Mouse (Mus musculus): ENCODE measurements around the gene Aifm2.

Gene Aifm2

DNA sequence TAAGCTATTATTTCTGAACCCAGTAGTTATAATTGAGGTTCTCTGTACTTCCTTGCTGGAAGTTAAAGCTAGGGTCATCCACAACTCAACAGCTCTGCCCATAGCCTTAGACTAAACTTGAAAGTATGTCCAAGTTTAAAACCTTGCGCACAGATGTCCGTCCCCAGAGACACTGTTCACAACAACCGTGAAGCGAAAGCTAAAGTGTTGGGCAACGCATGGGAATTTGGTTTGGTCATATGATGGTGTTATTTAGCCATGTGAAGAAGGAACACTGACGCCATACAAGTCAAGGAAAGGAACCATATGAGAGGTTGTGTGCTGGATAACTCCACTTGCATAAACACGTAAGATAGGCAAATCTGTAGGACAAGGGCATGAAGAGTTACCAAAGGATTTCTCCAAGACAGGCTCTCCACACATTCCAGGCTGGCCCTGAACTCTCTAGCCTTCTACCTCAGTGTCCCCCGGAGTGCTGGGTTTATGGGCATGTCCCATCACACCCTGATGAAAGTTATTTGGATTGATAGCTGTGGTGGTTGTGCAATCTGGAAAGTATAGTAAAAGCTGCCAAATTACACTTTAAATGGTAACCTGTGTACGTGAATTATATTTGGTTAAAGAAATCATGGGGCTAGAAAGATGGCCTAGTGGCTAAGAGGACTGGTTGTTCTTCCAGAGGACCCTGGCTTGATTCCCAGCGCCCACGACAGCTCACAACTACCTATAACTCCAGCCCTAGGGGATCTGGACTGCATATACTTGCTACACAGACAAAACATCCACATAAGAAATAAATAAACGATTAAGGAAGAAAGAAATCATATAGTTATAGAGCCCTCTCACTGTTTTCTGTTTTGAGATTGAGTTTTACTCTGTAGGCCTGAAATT lies 2.6 kb downstream of the Aifm2 start:
- DNase-seq, result no peak

DNA sequence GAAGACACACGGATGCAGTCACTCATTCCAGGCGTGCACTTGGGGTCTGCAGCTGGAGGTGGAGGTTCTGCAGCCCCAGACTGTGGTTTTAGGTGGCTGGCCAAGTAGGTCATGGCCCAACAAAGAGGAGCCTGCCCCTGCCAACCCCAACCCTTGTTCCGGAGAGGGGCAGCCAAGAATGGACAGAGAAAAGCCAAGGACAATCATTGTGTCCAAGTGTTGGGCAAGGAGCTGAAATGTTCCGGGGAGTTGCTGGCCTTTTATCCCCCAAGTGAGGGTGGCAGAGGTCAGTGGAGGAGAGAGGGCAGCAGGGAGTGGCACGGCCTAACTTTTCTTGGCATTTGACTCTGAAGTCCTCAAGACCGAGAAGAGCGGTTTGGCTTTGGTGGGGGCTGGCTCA lies 5.3 kb downstream of the Aifm2 start:
- DNase-seq, result no peak

DNA sequence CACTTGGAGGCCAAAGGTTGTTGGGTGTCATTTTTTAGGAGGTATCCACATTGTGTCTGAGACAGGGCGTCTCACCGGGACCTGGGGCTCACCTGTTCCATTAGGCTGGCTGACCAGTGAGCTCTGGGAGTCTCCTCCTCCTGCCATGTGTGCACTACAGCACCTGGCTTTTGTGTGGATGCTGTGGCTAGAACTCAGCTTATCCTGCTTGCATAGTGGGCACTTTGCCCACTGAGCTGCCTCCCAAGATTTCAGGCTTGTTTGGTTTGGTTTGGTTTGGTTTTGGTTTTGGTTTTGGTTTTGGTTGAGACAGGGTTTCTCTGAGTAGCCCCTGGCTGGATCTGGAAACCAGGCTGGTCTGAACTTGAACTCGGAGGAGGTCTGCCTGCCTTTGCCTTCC lies 7.2 kb downstream of the Aifm2 start:
- DNase-seq, result no peak

DNA sequence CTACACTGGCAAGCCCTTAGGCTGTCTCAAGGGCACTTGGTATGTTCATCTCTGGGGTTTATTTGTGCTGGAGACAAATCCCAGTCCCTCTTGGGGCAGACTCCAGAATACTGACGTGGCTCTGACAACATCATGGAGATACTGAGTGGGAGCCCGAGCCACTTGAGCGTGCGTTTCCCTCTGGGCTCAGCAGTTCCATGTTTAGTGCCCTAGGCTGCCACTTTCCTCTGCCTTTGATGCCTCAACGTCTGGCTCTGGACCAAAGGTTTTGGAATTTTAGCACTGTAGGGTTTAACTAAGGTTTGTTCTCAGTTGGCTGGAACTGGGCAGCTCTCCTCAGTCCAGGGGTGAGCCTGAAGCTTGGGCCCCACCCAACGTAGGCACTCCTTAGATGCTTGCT lies 8.2 kb downstream of the Aifm2 start:
- no peak for DNase-seq

DNA sequence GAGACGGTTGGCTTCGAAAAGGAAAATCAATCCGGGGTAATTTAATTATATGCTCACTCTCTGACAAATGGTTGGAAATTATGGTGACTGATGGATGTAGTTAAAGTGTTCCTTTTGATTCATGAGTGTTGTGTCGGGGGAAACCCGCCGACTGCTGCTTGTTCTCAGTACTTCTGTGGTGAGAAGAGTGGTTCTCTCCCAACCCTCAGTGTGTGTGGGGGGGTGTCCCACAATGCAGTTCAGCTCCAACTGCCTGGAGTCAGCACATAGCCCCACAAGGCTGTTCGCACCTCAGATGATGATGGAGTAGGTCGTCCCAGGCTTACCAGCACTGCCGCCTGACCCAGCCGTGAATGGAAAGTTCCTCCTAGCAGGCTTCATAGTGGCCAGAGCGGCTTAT lies 14.1 kb downstream of the Aifm2 start:
- DNase-seq, result no peak

DNA sequence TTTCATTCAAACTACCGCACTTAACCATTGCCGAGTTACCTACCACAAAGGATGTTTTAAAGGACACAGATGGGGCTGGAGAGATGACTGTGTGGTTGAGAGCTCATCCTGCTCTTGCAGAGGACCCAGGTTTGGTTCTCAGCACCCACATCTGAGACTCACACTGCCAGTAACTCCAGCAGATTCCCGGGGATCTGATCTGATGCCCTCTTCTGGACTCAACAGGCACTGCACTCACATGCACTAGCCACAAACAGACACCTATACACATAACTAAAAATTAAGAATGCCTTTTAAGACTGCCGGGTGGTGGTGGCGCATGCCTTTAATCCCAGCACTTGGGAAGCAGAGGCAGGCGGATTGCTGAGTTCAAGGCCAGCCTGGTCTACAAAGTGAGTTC lies 15.1 kb downstream of the Aifm2 start:
- DNase-seq, result no peak

DNA sequence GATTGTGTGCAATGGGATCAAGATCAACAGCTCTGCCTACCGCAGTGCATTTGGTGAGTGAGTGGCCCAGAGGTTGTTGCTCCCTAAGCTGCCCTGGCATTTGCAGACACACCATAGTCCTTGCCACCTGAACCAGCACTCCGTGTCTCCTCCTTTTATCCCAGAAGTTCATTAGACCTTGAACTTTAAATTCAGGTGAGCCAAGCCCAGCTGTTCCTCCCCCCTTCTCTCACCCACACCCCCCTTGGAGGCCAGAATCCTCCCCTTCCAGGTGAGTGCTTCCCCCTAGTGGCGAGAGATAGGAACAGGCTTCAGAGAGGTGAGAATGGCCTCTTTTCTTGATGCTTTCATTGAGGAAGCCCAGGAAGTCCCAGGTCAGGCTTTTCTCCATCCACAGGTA lies 19.3 kb downstream of the Aifm2 start:
- DNase-seq, result peak; percentile 47

DNA sequence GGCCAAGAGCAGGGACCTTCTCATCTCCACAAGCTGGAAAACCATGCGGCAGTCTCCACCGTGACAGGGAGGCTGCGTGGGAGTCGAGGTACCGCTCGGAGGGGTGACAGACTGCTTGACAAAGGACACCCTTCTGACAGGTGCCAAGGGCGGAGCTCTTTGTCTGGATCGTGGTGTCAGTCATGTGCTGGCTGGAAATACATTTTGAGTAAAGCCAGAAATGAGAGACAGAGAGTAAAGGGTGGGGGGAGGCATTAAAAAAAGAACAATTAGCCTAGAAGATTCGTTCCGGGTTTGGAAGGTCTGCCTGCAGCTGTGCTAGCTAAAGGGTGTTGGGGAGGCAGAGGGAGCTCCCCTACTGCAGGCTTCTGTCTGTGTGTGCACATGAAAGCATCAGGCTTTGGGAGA lies 21.6 kb downstream of the Aifm2 start:
- no peak for DNase-seq

DNA sequence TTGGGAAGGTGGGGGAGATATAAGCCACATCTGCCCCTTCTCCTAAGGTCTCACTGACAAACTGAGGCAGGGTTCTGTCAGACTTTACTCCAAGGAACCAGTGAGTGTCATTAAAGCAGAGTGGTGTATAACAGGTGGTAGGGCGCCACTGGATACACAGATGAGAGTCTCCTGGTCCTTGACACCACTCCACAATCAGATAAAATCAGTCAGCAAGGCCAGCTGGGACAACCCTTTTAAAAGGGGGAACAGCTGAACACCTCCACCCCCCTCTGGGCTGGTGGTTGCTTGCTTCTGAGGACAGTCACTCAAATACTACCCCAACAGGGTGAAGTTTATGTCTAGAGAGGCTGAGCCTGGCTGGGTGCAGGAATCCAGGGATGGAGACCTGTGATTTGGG lies 22.5 kb downstream of the Aifm2 start:
- no peak for DNase-seq

DNA sequence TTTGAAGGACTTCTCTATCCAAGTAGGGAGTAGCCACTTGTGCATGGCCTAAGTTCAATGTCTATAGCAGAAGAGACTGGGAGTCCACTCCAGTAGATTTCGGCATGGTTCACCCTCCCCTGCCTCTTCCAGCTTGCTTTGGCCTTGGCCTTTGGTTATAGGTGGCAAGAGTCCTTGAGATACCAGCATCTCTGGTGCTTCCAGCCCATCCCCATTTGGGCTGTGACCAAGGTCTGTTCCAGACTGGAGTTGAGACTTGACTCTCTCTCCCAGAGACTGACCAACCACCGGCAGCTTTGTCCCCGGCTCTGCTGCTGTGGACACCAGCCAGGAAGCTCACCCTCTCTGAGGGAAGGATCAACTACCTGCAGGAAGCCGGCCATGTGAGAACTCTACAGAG lies 23.1 kb downstream of the Aifm2 start:
- DNase-seq, result no peak

DNA sequence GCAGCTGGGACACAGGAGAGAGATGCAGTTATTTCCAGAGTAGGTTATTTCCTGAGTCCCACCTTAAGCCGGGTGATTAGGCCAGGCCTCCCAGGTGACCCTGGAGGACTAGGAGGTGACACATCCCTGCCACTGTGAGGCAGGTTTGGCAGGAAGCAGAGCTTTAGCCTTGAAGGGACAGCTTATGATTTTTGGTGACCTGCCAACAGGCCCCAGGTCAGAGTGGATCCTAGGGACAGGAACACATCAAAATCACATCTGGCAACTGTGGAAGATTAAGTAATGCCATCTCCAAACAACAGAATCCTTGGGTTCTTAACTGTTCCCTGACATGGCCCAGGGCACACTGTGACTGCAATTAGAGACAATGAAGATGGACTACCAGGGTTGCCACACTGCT lies 26.2 kb downstream of the Aifm2 start:
- DNase-seq, result no peak

DNA sequence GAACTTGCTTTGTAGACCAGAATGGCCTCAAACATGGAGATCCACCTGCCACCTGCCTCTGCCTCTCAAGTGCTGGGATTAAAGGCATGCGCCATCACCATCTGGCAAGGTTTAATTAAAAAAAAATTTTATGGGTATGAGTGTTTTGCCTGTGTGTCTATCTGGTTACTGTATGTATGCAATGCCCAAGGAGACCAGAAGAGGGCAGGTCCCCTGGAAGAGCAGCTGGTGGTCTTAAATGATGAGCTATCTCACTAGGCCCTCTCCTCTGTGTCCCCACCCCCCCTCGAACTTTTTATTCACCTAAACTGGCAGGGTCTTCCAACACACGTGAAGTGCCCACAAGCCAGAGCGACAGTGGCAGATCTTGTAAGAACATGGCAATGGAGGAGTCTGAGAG lies 26.8 kb downstream of the Aifm2 start:
- no peak for DNase-seq

DNA sequence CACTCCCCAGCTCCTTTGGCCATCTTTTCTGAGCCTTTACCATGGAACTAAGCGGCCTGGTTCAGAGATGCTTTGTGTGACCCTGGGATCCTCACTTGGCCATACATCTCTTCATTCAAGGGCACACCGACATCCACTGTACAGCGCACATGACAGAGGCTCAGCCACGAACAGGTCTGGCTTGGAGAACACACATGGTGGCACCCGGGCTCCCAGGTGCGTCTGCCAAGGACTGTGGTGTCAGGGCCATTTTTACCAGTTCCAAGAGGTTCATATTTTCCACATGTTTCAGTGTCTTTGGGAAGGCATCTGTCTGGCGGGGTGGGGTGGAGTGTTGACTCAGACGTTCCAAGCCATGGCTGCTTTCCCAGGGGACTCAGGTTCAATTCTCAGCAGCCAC lies 27.3 kb downstream of the Aifm2 start:
- no peak for DNase-seq

DNA sequence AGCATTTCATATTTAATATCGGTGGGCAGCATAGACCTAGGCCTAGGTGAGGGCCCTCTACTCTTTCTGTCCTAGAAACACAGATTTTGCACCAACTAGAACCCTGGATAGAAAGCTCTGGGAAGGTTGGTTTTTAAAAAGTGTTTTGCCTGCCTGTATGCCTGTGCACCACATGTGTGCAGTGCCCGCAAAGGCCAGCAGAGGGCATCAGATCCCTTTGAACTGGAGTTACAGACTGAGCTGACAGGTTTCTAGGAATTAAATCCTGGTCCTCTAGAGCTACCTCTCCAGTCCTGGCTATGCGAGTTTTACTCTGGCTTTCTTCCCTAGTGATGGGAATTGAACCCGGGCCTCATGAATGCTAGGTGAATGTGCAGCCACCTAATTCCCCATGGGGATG lies 30.1 kb downstream of the Aifm2 start:
- DNase-seq, result peak; percentile 66

DNA sequence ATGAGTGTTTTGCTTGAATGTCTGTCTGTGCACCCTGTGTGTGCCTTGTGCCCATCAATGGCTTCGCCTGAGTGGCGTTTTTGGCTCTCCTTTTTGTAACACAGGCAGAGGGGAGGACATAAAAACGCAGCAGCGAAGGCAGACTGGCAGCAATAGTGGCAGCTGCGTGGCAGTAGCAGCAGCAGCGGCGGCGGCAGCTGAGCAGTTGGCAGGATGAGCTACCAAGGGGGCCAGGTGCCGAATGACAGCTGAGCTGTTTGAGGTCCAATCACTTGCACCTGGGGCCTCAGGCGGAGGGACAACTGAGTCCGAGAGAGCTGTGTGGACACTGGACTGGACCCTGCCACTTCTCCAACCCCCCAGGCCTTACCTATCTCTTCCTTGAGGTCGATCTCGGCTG lies 32.2 kb downstream of the Aifm2 start:
- no peak for DNase-seq

DNA sequence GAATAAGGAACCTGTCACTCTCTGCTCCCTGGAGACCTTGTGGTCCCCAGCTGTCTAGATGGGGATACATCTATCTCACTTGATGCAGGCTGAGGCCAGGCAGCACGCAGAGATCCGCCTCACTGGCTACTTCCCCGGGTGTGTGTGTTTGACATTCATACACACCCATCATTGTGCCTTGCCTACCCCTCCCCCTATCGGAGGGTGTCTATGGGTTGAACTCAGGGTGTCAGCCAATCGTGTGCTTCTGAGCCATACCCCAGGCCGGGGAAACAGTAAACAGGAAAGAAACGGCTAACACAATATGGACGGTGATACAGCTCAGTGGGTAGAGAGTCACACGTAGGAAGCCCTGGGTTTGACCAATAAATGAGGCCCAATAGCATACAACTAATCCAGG lies 35.0 kb downstream of the Aifm2 start:
- DNase-seq, result no peak

DNA sequence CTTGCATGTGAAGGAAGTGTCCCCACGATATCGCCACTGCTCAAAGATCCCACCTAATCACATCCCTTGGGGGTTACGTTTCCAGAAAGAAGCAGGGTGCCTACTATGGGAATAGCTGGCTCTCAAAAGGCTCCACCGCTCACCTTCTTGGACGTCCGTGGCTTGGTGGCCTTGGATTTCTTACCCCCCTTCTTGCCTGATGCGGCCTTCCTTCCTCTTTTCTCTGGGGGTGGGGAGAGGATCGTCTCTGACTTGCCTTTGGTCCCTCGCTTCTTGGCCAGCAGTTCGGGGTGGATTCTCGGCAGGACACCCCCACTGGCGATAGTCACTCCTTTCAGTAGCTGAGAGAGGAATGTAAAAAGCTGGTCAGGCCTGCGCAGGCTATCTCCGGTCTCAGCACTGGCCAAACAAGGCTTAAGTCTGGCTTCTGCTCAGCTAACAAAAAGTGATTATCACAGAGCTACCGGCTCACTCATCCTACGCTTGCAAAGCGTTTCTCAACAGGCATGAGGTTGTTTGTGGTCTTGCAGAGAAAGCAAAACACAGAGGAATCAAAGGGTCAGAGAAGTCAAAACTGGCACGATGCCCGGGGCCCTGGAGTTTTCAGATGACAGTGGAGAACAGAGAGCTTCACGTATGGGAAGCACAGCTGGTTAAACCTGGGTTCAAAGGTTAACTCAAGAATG lies 36.6 kb downstream of the Aifm2 start:
- no peak for DNase-seq

DNA sequence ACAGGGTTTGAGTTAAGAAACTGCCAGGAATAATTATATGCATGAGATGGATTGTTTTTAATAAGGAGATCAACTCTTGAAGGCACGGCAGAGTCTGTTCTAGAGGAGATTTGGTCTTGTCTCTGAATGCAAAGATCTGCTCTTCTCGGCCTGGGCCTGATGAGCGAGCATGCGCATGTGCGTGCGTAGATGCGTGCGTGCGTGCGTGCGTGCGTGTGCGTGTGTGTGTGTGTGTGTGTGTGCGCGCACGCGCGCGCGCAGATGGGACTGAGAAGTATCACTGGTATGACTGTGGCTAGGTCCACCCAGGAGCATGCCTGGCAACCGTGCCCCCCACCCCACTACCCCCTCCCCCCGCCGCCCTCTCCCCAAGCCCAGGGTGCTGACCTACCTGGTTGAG lies 38.0 kb downstream of the Aifm2 start:
- no peak for DNase-seq

DNA sequence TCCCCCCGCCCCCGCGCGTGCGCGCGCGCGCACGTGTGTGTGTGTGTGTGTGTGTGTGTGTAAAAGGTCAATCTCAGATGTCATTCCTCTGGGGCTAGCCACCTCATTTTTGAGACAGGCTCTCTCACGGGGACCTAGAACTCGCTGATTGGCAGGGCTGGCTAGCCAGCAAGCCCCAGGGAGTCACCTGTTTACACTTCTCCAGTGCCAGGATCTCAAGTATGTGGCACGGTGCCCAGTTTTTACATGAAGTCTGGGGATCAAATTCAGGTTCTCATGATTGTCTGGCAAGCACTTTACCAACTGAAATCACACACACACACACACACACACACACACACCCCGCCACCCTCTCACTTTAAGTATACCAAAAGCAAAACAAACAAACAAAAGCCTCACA lies 42.0 kb downstream of the Aifm2 start:
- no peak for DNase-seq

DNA sequence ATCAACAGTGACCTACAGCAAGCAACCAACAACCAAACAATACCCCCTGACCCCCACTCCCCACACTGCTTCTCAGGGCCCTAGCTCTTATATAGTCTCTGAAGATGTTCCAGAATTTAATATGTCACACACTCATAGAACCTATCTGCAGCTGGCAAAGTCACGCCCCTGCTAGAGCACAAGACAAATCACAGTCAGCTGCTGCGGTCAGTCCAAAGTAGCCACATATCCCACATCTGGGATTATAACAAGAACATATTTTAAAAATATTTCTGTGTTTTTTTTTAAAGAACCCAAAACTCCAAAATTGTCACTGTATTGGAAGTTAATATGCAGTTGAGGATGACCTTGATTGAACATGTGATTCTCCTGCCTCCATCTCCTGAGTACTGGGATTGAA lies 43.8 kb downstream of the Aifm2 start:
- no peak for DNase-seq

DNA sequence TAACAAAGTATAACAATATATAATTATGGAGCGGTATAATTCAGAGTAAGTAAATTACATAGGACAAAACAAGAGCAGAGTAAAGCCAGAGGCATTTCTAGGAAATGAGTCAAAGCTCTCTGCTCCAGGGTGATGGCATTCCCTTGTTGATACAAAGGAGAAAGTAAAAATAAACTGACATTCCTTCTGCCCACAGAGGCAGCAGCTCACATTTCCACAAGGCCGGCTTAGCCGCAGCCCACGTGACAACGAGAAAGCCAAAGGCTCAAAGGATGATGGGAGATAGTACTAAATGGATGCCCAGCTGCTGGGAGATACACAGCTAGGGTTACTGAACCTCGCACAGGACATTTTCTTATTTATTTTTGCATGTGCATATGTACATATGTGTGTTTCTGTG lies 44.8 kb downstream of the Aifm2 start:
- DNase-seq, result no peak

DNA sequence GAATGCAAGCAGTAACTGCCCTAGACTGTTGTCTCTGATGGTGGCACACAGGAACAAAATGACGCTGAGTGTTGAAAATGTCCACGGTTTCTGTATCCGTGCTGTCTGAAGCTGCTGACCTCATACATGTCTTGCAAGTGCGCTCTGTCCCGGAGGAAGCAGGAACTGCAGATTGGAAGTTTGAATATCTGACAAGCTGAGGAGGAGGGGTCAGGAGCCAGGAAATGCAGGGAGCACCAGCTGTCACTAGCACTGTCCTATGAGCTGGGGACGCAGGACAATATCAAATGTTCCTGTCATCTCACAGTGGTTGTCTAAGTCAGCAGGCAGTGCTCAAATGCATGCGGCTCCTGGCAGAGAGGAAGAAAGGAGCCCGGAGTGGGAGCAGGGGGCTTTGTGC lies 49.6 kb downstream of the Aifm2 start:
- no peak for DNase-seq

DNA sequence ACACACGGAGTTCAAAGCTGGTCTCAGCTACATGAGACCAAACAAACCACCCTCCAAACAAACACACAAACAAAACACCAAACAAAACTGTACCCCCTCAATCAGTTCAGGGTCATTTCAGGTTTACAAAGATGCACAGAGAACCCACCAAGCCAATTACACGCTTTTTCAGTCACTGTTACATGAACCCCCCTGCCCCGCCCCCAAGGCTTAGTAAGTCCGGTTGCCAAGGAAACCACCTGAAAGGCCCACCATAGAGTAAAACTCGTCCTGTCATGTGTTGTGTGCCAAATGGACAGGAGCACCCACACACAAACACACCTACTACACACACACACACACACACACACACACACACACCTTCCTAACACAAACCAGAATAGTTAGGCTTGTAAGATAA lies 50.5 kb downstream of the Aifm2 start:
- DNase-seq, result no peak

DNA sequence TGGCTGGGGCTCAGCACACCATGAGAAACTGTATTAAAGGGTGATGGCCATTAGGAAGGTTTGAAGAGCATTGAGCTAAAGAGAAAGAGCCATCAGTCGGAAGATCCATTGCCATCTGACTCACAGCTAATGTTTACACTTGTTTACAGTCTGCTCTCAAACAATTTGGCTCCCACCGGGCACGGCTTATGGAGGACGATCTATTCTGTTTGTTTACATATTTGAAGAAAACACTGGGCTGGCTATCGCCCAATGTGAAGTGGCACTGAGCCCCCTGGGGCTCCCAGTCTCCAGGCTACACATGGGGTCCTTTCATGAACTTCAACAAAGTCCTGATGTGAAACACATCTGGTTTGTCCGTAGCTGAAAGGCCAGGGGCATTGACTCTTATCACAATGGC lies 51.7 kb downstream of the Aifm2 start:
- no peak for DNase-seq
